Mouse (Mus musculus) midbrain, postnatal 0 days (tissue): ENCODE data around the gene Hs3st4. TPM values are rescaled to one million over a fixed set of nuclear protein-coding genes. Genes with fewer than 3 reads are reported as not detected.
A peak's percentile ranks its signal among the peaks of the same experiment; 100 is the strongest.

Experiments
- ATAC-seq: fragments of 200-750 bp; cut with Nextera tagmentation; 2 replicates; pipeline ENCODE4 v1.8.0; 2017; ENCODE audit warnings: moderate number of reproducible peaks, mild to moderate bottlenecking, moderate TSS enrichment, moderate library complexity; ENCODE audit not compliant: low FRiP score
- DNase-seq: peaks from one replicate; pipeline ENCODE4 v3.0.0-alpha.2; 2015; ENCODE audit warnings: low spot score
- H3K27ac ChIP-seq: fragments of 300-500 bp; sonication (generic); 2 replicates; pipeline ENCODE4 v1.5.1; 2014; ENCODE audit warnings: low read depth, mild to moderate bottlenecking, low read length, mixed read lengths
- H3K27me3 ChIP-seq: fragments of 300-500 bp; sonication (generic); 2 replicates; pipeline ENCODE4 v1.6.1; 2014; ENCODE audit warnings: low read length, control low read depth, mixed read lengths; ENCODE audit not compliant: insufficient read depth
- H3K36me3 ChIP-seq: fragments of 300-500 bp; sonication (generic); 2 replicates; pipeline ENCODE4 v1.6.1; 2014; ENCODE audit warnings: low read length, control low read depth, mixed read lengths; ENCODE audit not compliant: insufficient read depth
- H3K4me1 ChIP-seq: fragments of 300-500 bp; sonication (generic); 2 replicates; pipeline ENCODE4 v1.6.1; 2014; ENCODE audit warnings: mild to moderate bottlenecking, control low read depth, antibody characterized with exemption, low read length, mixed read lengths; ENCODE audit not compliant: insufficient read depth
- H3K4me2 ChIP-seq: fragments of 300-500 bp; sonication (generic); 2 replicates; pipeline ENCODE4 v1.6.1; 2014; ENCODE audit warnings: low read depth, mild to moderate bottlenecking, low read length, mixed read lengths; ENCODE audit not compliant: poor library complexity, severe bottlenecking
- H3K4me3 ChIP-seq: fragments of 300-500 bp; sonication (generic); 2 replicates; pipeline ENCODE4 v1.5.1; 2014; ENCODE audit warnings: low read depth, mild to moderate bottlenecking, low read length, moderate library complexity
- H3K9ac ChIP-seq: fragments of 300-500 bp; sonication (generic); replicated peaks from 2 replicates; pipeline ENCODE4 v1.6.1; 2014; ENCODE audit warnings: mild to moderate bottlenecking, low read length, moderate library complexity, mixed read lengths; ENCODE audit not compliant: poor library complexity, severe bottlenecking
- H3K9me3 ChIP-seq: fragments of 300-500 bp; sonication (generic); 2 replicates; pipeline ENCODE4 v1.6.1; 2016; ENCODE audit warnings: low read length, control low read depth
- CTCF ChIP-seq: IDR thresholded peaks from 2 replicates; pipeline ENCODE4 v1.5.1; 2016; ENCODE audit warnings: antibody characterized with exemption, mild to moderate bottlenecking
- WGBS: fragments of 180-500 bp; shearing (Covaris S2); extraction: QIAGEN DNeasy Blood & Tissue Kit; methylation state at CpG from one replicate; pipeline ENCODE4 v1.1.7; 2014; 5-methylcytosine and 5-hydroxymethylcytosine counted together
- polyA plus RNA-seq: library from polyadenylated mRNA; unstranded; fragments of >200 nt; fragmentation: Nextera tagmentation; extraction: Ambion mirVana; gene quantifications from 2 replicates; pipeline ENCODE4 v1.2.1, GENCODE M21; 2015
- total RNA-seq: library from RNA; depleted of rRNA; stranded (reverse); fragments of >200 nt; gene quantifications from 2 replicates; pipeline ENCODE4 v1.2.3, GENCODE M21; 2014

The Hs3st4 gene
- total and polyA plus RNA-seq, 2 experiments from 2014 or later = 22.5 to 38.6 TPM

DNA sequence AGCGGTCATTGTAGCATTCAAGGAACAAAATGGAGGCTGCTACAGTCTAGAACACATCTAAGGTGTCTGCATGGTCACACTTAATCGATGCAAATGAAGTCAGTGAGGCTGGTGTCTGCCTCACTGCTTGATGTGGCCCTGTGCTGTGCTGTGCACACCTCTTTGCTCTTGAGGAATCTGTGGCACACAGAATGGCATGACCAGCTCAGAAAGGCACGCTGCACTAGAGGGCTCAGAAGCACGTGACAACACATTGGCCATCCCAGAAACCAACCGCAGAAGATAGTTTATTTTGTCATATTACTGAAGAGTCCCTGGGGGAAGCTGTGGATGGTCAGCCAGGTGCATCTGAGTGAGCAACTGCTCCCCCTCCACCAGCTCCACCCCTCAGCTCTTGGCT lies 44.2 kb downstream of the Hs3st4 start:
- Histone ChIP-seq H3K4me1 (no peaks in the 10 kb centered on the region), H3K9me3 (0 out of 2 replicates have a peak, but pooled peaks cover 2% of the 10 kb centered on the region), H3K36me3 (no peaks in the 10 kb centered on the region), H3K27me3 (no peaks in the 10 kb centered on the region), H3K27ac (no peak overlapping the region), H3K4me2 (no peak overlapping the region), H3K9ac (no peak overlapping the region), H3K4me3 (no peak overlapping the region)
- ATAC-seq = no peak
- TF ChIP-seq CTCF = no peak
- 90% methylated on average over 5 of the region's 5 CpGs for WGBS
- no peak for DNase-seq

DNA sequence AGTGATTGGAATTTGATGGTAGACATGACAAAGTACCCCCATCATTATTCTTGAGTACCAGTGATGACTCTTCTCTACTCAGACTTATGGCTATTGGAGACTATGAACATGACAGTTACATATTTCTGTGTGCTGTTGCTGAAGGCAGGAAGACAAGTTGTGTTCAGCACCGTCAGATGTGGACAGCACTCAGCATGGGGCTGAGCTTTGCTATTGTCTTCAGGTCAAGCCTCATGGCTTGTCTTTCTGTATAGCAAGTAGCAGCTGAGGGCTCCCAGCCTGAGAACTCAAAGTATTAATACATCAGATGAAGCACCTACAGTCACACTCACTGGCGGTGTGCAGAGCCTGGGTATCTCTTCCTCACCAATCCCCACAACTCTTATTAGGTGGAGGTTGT lies 49.6 kb downstream of the Hs3st4 start:
- 34% methylated on average over 2 of the region's 2 CpGs for WGBS
- DNase-seq = no peak
- no peak for TF ChIP-seq CTCF

DNA sequence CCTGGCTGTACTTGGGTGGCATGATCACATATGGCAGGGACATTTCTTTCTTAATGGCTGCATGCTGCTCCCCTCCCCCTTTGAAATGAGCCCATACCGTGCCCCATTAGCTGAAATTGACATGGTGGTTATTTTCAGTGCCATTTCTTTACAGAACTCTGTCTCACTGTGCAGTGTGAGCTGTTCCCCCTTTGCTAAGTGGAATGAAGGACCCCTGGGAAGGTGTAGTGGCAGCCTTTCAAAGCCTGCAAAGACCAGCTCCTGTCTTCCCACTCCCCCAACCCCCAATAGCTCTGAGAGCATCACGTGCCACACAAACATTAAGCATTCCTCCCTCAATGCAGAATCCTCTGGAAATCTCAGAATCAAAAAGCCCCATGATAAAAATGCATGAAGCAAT lies 50.7 kb downstream of the Hs3st4 start:
- TF ChIP-seq CTCF = no peak
- no peak overlapping the region for H3K27ac ChIP-seq
- H3K9me3 ChIP-seq = 0 out of 2 replicates have a peak, but pooled peaks cover 2% of the 10 kb centered on the region
- no peaks in the 10 kb centered on the region for H3K27me3 ChIP-seq
- ATAC-seq = no peak
- no peak overlapping the region for H3K4me2 ChIP-seq
- no peaks in the 10 kb centered on the region; the same call in 1 of the 2 replicates for H3K4me1 ChIP-seq
- 40% methylated on average over 2 of the region's 2 CpGs for WGBS
- no peaks in the 10 kb centered on the region for H3K36me3 ChIP-seq
- H3K4me3 ChIP-seq = no peak overlapping the region
- no peak for DNase-seq
- H3K9ac ChIP-seq = no peak overlapping the region

More for the DNA sequence above, 49.6 kb downstream of the Hs3st4 start:
- Histone ChIP-seq H3K4me3 (no peak overlapping the region), H3K4me1 (no peaks in the 10 kb centered on the region; the same call in 1 of the 2 replicates), H3K4me2 (no peak overlapping the region), H3K27ac (no peak overlapping the region), H3K9ac (no peak overlapping the region), H3K36me3 (no peaks in the 10 kb centered on the region), H3K9me3 (0 out of 2 replicates have a peak, but pooled peaks cover 2% of the 10 kb centered on the region), H3K27me3 (no peaks in the 10 kb centered on the region)
- no peak for ATAC-seq

DNA sequence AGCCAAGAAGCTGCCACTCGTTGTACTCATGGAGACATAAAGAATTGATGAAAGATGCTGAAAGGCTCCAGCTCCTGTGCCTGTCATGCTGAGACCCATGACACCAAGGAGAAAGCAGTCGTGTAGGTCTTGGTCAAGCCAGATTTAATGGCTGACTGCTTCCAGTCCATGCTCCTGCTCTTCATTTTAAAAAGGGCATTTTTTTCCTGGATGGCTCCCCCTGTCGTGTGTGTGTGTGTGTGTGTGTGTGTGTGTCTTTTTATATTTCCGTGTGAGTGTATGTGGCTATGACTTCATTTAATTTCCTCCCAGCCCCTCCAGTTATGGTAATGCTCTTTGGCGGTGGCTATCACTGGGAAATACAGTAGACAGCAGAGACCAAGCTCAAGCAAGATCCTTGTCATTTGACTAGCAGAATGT lies 54.6 kb downstream of the Hs3st4 start:
- Histone ChIP-seq H3K27me3 (no peaks in the 10 kb centered on the region), H3K27ac (no peak overlapping the region), H3K4me1 (no peaks in the 10 kb centered on the region; the same call in 1 of the 2 replicates), H3K9ac (no peak overlapping the region), H3K36me3 (no peaks in the 10 kb centered on the region), H3K4me3 (no peak overlapping the region), H3K4me2 (no peak overlapping the region), H3K9me3 (no peaks in the 10 kb centered on the region)
- no peak for TF ChIP-seq CTCF
- 15% methylated on average over 5 of the region's 5 CpGs for WGBS
- ATAC-seq (no peak; the same call in 1 of the 2 replicates), DNase-seq (peak; percentile 77)

DNA sequence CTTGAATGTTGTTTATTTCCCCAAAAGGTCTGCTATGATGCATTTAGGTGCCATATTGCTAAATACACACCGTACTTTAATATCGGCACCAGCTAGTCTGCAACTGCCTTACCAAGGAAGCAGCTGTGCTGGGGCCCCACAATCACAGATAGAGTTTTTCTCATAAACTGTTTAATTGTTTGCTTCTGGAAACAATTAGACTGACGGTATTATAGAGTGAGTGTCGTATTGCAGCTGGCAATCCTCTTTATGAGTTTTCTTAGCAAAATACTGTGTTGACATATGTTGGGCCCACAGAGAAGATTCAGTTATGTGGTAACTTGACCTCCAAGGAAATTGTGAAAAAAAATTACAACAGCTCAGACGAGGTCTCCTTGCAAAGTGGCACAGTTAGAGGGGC lies 56.5 kb downstream of the Hs3st4 start:
- Histone ChIP-seq H3K9me3 (no peaks in the 10 kb centered on the region), H3K4me2 (no peak overlapping the region)
- 87% methylated on average over 5 of the region's 5 CpGs for WGBS

DNA sequence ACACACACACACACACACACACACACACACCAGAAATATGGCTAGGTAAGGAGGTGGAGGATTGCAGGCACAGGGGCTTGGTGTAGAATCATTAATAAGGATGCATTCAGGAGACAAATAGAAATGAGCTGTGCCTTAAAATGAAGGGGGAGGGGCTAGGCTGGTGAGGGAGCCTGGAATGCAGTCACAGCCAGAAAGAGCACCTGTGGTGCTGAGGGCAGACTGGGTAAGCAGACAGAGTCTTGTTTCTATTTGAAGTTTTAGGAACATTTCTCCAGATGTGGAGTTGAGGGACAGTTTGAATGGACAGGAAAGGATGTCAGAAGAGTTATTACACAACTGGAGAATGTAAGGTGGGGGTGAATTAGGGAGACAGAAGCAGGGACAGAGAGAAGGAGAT lies 64.7 kb downstream of the Hs3st4 start:
- H3K9ac ChIP-seq = no peak overlapping the region
- no peaks in the 10 kb centered on the region for H3K27me3 ChIP-seq
- no peaks in the 10 kb centered on the region for H3K4me1 ChIP-seq
- no peak for TF ChIP-seq CTCF
- H3K4me3 ChIP-seq = no peak overlapping the region
- DNase-seq = no peak
- H3K9me3 ChIP-seq = no peaks in the 10 kb centered on the region
- no peak for ATAC-seq
- H3K4me2 ChIP-seq = no peak overlapping the region
- no peaks in the 10 kb centered on the region for H3K36me3 ChIP-seq
- H3K27ac ChIP-seq = no peak overlapping the region

More for the DNA sequence above, 56.5 kb downstream of the Hs3st4 start:
- H3K27ac ChIP-seq = no peak overlapping the region
- H3K4me1 ChIP-seq = no peaks in the 10 kb centered on the region
- ATAC-seq (no peak), DNase-seq (no peak)
- no peaks in the 10 kb centered on the region for H3K36me3 ChIP-seq
- no peak overlapping the region for H3K4me3 ChIP-seq
- H3K27me3 ChIP-seq = no peaks in the 10 kb centered on the region
- no peak overlapping the region for H3K9ac ChIP-seq
- no peak for TF ChIP-seq CTCF
